Mouse (Mus musculus): ENCODE measurements around the gene Rnf168. TPM values are rescaled to one million over a fixed set of nuclear protein-coding genes. Genes with fewer than 3 reads are reported as not detected.
A peak's percentile ranks its signal among the peaks of the same experiment; 100 is the strongest.

Rnf168 gene
- polyA plus RNA-seq, 3 experiments from 2014 or later = 7.9 to 11.2 (median 10.6) TPM

DNA sequence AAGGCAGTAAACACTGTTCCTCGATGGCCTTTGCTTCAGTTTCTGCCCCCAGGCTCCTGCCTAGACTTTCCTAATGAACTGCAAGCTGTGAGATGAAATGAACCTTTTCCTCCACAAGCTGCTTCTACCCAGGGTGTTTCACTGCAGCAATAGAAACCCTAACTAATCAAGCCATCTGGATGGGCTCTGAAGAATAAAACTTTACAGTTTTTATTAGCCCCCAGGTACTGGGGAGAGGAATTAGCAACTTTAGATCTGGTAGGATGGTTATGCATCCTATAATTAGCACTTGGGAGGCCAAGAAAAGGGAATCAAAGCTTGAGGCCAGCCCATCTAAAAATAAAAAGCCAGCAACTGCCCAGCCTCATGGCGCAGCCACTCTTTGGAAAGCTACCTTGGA, 39.3 kb downstream of the Rnf168 start:
- no peak for ATAC-seq

DNA sequence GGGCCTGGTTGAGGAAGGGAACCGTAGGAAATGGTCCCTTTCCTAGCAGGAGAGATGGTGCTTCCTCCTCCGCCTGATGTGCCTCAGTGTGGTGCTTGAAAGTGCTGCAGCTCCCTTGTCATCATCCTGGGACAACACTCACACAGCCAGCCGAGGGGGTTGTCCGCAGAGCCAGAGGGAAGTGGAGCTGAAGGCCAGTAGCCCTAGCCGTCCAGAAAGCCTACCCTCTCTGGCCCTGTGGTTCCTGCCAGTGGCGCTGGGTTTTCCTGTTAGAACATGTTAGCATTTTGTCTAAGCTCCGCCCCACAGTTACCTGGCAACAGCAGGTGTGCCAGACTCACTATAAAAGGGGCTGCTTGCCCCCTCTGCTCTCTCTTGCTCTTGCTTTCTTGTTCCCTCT, 46.7 kb downstream of the Rnf168 start:
- ATAC-seq = no peak

DNA sequence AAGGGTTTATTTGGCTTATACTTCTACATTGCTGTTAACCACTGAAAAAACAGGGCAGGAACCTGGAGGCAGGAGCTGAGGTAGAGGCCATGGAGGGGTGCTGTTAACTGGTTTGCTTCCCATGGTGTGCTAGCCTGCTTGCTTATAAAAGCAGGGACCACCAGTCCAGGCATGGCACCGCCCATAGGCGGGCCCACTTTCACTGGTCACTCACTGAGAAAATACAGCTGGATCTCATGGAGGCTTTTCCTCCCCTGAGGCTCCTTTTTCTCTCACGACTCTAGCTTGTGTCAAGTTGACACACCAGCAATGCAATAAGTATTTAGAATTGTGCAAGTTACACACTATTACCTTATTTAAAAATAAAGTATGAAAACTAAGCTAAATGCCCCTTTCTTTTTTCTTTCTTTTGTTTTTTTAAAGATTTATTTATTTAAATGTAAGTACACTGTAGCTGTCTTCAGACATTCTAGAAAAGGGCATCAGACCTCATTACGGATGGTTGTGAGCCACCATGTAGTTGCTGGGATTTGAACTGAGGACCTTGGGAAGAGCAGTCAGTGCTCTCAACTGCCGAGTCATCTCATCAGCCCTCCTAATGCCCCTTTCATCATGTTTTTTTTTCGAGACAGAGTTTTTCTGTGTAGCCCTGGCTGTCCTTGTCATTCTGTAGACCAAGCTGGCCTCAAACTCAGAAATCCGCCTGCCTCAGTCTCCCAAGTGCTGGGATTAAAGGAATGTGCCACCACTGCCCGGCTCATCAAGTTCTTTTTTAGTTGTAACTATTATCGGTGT, 53.8 kb downstream of the Rnf168 start:
- no peak for ATAC-seq

DNA sequence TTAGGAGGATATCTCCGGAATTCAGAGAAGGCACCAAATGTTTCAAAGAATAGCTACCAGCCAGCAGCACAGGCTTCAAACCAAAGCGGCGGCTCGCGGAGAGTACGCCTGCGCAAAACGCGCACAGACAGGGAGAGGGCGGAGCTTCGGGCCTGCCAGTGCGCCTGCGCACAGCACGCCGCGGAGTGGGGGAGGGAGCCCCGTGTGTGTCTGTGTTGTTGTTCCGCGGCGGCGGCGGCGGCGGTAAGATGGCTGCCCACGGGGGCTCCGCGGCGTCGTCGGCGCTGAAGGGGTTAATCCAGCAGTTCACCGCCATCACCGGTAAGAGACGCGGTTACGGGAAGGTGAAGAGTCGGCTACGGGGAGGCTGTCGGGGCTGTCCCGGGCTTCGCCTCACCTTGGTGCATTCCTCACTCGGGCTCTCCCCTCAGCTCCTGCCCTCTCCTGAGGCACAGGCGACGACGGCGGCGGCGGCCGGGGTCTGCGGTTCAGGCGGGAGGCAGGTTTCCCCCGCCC, 54.8 kb downstream of the Rnf168 start, which contains the start of gene Ubxn7:
Ubxn7 (plus strand) TSS at position 218 of the 516 bp plus-strand sequence.
- peak; percentile 89 for ATAC-seq

DNA sequence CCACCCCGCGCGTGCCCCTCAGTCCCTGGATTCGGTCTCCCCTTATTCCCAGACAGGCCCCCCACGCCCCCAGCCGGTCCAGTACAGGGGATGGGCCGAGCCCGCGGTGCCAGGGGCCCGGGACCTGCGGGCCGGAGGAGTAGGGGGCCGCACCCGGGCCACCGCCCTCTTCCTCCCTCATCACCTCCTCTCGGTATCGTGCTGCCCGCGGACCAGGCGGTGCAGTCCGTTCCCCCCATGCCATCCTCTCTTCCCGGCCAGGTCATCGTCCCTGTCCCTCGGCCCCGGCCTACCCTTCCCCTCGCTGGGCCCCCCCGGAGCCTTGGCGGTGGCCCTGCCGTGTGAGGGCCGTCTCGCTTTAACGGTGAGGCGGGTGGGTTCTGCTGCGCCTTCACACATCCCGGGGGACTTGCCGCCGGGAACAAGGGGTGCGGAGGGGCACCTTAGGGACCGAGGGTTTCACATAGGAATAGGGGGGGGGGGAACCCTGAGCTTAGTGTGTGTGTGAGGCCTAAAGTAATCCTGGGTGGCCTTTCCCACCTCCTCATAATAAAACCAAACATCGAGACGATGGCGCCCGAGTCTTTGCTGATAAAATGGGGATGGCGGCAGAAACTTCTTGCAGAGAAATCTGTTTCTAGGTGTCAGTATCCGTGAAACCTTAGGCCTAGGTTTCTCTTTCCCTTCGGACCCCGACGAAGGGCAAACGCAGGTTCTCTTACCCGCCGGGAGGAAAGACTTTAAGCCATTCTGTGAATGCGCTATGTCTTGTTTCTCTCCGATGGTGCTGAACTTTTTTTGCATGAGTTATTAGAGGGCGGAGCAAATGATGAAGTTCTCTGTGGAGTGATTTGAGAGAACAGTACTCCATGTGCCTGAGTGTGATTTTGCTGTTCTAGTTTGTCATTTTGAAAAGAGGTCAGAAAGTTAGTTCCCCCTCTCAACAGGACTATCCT, 55.6 kb downstream of the Rnf168 start:
- ATAC-seq = peak; percentile 61

DNA sequence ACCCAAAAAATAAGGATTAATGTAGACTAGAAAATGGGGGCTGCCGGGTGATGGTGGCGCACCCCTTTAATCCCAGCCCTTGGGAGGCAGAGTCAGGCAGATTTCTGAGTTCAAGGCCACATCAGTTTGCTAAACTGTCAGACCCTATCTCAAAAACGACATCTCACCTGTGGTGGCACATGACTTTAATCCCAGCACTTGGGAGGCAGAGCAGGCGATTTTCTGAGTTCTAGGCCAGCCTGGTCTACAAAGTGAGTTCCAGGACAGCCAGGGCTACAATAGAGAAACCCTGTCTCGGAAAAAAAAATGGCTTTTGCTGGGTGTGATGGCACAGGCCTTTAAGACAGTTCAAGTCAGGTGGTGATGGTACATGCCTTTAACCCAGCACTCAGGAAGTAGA, 57.9 kb downstream of the Rnf168 start:
- ATAC-seq = no peak

DNA sequence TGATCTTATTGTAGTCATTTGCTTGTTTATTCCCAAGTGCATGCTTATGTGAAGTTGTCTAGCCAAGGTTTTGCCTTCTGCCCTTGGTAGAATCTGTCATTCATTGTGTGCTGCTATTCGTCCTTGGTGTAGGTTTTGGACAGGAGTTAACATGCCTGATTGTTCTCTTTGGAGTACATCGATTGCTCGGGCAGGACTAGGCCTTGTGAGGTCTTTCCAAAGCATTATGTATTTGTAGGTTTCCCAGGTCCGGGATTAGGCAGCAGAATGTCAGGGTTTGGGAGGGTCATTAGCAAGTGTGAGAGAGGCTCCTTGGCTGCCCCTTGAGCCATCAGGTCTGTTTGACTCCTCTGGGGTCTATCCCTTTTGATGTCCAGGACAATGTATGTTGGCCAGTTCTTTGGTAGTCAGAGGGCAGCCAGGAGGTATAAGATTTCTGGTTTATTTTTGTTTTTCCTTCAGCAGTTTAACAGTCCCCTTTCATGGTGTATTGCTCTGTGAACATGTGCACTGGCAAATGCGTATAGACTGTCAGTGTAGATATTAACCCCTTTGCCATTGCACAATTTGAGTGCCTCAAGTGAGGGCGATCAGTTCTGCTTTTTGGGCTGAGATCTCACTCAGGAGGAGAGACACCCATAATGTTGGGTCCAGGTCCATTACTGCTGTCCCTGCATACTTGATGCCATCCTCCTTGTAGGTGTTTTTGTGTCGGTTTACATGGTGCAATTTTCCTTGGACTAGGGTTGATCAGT, 58.9 kb downstream of the Rnf168 start:
- ATAC-seq = no peak

DNA sequence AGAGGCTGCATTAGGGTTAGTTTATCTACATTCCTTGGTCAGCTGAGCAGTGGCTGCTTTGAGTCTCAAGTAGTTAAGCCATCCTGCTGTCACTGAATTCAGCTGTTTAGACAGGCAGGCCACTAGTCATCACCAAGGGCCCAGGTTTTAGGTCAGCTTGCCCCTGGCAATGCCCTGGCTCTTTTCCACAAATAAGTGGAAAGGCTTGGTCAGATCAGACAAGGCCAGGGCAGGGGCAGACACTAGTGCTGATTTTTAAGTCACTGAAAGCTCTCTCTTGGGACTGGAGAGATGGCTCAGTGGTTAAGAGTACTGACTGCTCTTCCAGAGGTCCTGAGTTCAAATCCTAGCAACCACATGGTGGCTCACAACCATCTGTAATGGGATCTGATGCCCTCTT, 59.7 kb downstream of the Rnf168 start:
- ATAC-seq = no peak

DNA sequence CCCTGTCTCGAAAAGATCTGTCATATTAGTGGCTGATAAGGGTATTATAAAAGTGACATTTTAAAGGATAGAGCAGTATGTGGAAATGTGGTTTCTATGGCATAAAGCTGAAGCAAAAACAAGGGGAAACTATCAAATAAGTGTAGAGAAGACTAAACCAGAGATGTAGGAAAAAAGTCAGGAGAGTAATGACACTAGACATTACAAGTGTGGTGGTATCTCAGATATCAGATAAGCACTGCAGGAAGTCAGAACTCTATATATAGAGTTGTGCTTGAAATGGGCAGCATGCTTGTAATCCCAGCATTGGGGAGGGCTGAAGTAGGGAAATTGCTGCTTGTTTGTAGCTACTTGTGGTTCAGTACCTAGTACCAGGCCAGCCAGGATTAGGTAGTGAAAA, 63.2 kb downstream of the Rnf168 start:
- ATAC-seq = peak; percentile 43

DNA sequence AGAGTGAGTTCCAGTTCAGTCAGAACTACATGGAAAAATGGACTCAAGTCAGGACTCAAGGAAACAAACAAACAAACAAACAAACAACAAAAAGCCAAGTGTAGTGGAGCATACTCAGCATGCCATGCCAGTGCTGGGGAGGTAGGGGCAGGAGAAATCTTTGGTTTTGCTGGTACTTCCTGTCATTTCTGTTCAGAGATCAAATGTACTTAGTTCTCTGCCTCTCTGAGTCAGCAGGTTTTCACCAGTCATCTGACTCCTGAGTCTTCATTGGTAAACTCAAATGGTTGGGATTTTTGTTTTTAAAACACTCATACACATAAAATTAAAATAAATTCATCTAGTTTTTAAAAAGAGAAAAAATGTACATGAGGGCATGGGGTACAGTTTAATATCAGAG, 68.3 kb downstream of the Rnf168 start:
- ATAC-seq = peak; percentile 80

DNA sequence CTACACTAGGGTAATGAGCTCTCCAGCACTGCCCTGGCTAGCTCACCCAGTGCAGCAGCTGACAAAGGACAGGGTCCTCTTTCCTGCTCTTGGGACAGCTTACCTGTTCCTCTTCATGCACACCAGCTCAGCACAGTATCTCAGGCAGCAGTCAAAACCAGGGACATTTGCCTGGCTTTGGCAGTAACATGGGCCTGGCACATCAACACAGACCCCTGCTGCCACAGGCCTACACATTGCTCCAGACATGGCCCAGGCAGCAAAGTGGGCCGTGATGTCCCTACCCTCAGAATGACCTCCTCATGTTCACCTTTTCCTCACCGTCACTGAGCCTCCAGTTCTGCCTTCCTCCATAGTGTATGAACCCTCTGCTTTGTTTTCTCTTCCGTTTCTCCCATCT, 73.5 kb downstream of the Rnf168 start:
- ATAC-seq = no peak

Other genes starting within 250 kb of the Rnf168 start
- 10 to 100 TPM; 60.2 to 67.4 (median 63.4) TPM for gene Pak2, start 198.1 kb upstream of the Rnf168 start, polyA plus RNA-seq (2017; shearing (Covaris generic))
- gene Pigx, start 177.7 kb upstream of the Rnf168 start, polyA plus RNA-seq (2017; shearing (Covaris generic)) = 100 to 1,000 TPM; 117 to 133 (median 130) TPM
- gene Cep19, start 177.7 kb upstream of the Rnf168 start, polyA plus RNA-seq (2017; shearing (Covaris generic)) = 10 to 100 TPM; 32.4 to 45.8 (median 43.7) TPM
- gene Nrros, start 111.9 kb upstream of the Rnf168 start, polyA plus RNA-seq (2017; shearing (Covaris generic)) = 10 to 100 TPM; 42.7 to 71.0 (median 53.2) TPM
- gene Bex6, start 97.6 kb upstream of the Rnf168 start, polyA plus RNA-seq (2017; shearing (Covaris generic)) = under 1 TPM in 2 of 3 experiments, not detected in 1; 0.38 to 0.63 TPM
- gene Fbxo45, start 30.3 kb upstream of the Rnf168 start, polyA plus RNA-seq (2017; shearing (Covaris generic)) = 1 to 10 TPM; 5.1 to 5.7 (median 5.5) TPM
- gene Wdr53, start 30.2 kb upstream of the Rnf168 start, polyA plus RNA-seq (2017; shearing (Covaris generic)) = 10 to 100 TPM; 16.3 to 19.8 (median 16.7) TPM
- gene Smco1, start 6.0 kb upstream of the Rnf168 start, polyA plus RNA-seq (2017; shearing (Covaris generic)) = not detected
- gene Ubxn7, start 54.8 kb downstream of the Rnf168 start, polyA plus RNA-seq (2017; shearing (Covaris generic)) = 10 to 100 TPM; 10.3 to 21.6 (median 16.3) TPM
- not detected for gene Tm4sf19, start 123.0 kb downstream of the Rnf168 start, polyA plus RNA-seq (2017; shearing (Covaris generic))
- gene Tctex1d2, start 142.2 kb downstream of the Rnf168 start, polyA plus RNA-seq (2017; shearing (Covaris generic)) = 10 to 100 TPM in 1 of 3 experiments, 1 to 10 TPM in 2; 2.4 to 10.6 (median 4.3) TPM
- gene Pcyt1a, start 153.5 kb downstream of the Rnf168 start, polyA plus RNA-seq (2017; shearing (Covaris generic)) = 1 to 10 TPM; 6.0 to 9.3 (median 6.5) TPM
- not detected for gene Slc51a, start 210.4 kb downstream of the Rnf168 start, polyA plus RNA-seq (2017; shearing (Covaris generic))
- gene Zdhhc19, start 218.8 kb downstream of the Rnf168 start, polyA plus RNA-seq (2017; shearing (Covaris generic)) = under 1 TPM in 1 of 3 experiments, not detected in 2; 0.32 TPM

All from inflammation-experienced regulatory T-cells, adult 6 months (primary cell).